Comparison of ENCODE assay signal across 25 mouse cellular contexts in the genomic region with DNA sequence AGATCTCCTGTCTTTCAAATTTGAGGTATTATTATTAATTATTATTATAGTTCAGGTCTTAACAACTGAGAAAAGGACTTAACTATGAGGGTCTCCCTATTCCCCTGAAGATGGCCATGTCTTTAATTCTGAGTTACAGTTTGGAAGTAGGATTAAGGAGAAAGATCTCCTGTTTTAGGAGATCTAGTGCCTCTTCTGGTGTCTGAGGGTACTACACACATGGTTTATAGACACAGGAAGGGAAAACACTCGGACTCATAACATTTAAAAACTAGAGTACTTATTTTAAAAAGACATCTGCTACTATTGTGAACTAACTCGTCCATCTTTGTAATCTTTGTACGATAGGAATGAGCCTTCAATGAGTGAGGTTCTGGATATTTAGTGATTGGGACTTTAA. TPM values are rescaled to one million over a fixed set of nuclear protein-coding genes. Genes with fewer than 3 reads are reported as not detected.
DNase-seq lines count a peak whose midpoint lies in the region; ATAC-seq and TF ChIP-seq lines count a peak whose summit lies in the region.
"Had no signal": no experiment of that assay in that cellular context is flagged by ENCODE, and none has a peak within 500 bp of the region (broad histone marks: within the 10 kb centered on the region; RNA-seq: fewer than 3 reads in every experiment).

No protein-coding gene starts in this region.

- H3K27me3 ChIP-seq in Patski, result peaks cover 48% of the 10 kb centered on the region
- H3K27me3 ChIP-seq: forebrain, embryonic 12.5 days; heart, embryonic 13.5 days; limb, embryonic 12.5 days; megakaryocyte, embryonic 14.5 days; neural tube, embryonic 12.5 days had no signal

- in situ Hi-C loops in Patski (cut with MboI; ENCODE audit: low pct_unique_long_range_greater_than_20kb), result loop anchor here (25.0 kb wide), 1 partner anchor 534 kb away; no protein-coding TSS in a partner anchor

- peak; percentile 65 for TF ChIP-seq CTCF in layer of hippocampus, adult 2 months (conservative IDR thresholded peaks at IDR 0.05)
- peak; percentile 28 for TF ChIP-seq CTCF in Patski (IDR thresholded peaks at IDR 0.05)

- no peak overlapping the region for H3K4me3 ChIP-seq in layer of hippocampus, adult 2 months
- H3K4me3 ChIP-seq: forebrain, embryonic 12.5 days; heart, embryonic 13.5 days; limb, embryonic 12.5 days; megakaryocyte, embryonic 14.5 days; neural tube, embryonic 12.5 days had no signal

- CTCF ChIA-PET in Patski (lab: Charles Lee), result no interaction called here

- ATAC-seq in CD4-positive, CD25-positive, alpha-beta regulatory T cell, adult 4 months, result no peak
- ATAC-seq in Patski, result no peak
- ATAC-seq: inflammation-experienced regulatory T-cells, adult 6 months had no signal

- H3K27ac ChIP-seq in layer of hippocampus, adult 2 months, result no peak overlapping the region
- H3K27ac ChIP-seq: forebrain, embryonic 12.5 days; heart, embryonic 13.5 days; limb, embryonic 12.5 days; liver, embryonic 14.5 days; neural tube, embryonic 12.5 days had no signal

- peak; percentile 5 for DNase-seq in CD4-positive, CD25-positive, alpha-beta regulatory T cell, adult 2 months (ENCODE audit: low read depth, low spot score)
- no peak for DNase-seq in layer of hippocampus, adult 2 months (ENCODE audit: low spot score in 2 of 2)
- no peak for DNase-seq in layer of hippocampus, adult 9-10 months (ENCODE audit: low spot score)
- DNase-seq in 3T3-L1 (ENCODE audit: low read depth, low spot score) (peak; percentile 51), Patski (ENCODE audit: low read depth, low spot score) (no peak)
- no peak for DNase-seq in neural tube, embryonic 10.5 days (ENCODE audit: extremely low spot score, low spot score)
- no peak for DNase-seq in gastrocnemius, postnatal 25 days
- DNase-seq: adrenal gland, postnatal 25 days; cerebellum, adult 9-11 months; embryo, embryonic 11 days; lung, postnatal 14 days; right cerebral cortex, postnatal 25 days; thymus, postnatal 25 days had no signal

- POLR2A ChIA-PET in Patski (lab: Charles Lee), result no interaction called here

RNA-seq across cellular contexts. Expression of gene Gm17482, which starts 24.1 kb away (rescaled TPM):
- polyA plus RNA-seq in CD4-positive, CD25-positive, alpha-beta regulatory T cell, adult 4 months (2017; shearing (Covaris generic)), result not detected
- total RNA-seq in layer of hippocampus, adult 2 months (2021), result not detected
- polyA plus RNA-seq in Patski (2021), result not detected
- total RNA-seq in gastrocnemius, postnatal 25 days (2021), result not detected
- total RNA-seq: adrenal gland, postnatal 25 days; hematopoietic stem cell, adult 5-6 weeks had no signal
- polyA plus RNA-seq: forebrain, embryonic 12.5 days; gonadal fat pad, adult 2 months; heart, embryonic 13.5 days; inflammation-experienced regulatory T-cells, adult 6 months; kidney, embryonic 14.5 days; limb, embryonic 12.5 days; liver, embryonic 14.5 days; neural tube, embryonic 12.5 days; stomach, embryonic 16.5 days had no signal

RNA-seq across cellular contexts. Expression of gene Timp4, which starts 49.0 kb away (rescaled TPM):
- under 1 TPM in 1 of 2 experiments, not detected in 1; 0.20 TPM for polyA plus RNA-seq in CD4-positive, CD25-positive, alpha-beta regulatory T cell, adult 4 months (2017; shearing (Covaris generic))
- total RNA-seq in layer of hippocampus, adult 2 months (2021), result 10 to 100 TPM; 19.4 to 22.6 TPM
- polyA plus RNA-seq in Patski (2021), result 0.08 TPM
- 10 to 100 TPM; 21.8 to 23.9 TPM for total RNA-seq in gastrocnemius, postnatal 25 days (2021)
- total RNA-seq: hematopoietic stem cell, adult 5-6 weeks had no signal
- polyA plus RNA-seq: liver, embryonic 14.5 days had no signal

Comparison
In these comparisons a context has a peak if more than half of its experiments do, and no peak if none do; other contexts are left out.
1. DNase-seq: peak in CD4-positive, CD25-positive, alpha-beta regulatory T cell, adult 2 months (single experiment) and 3T3-L1 (single experiment); none in layer of hippocampus, adult 2 months (0 of 2), layer of hippocampus, adult 9-10 months (single experiment), Patski (single experiment), neural tube, embryonic 10.5 days (single experiment) and gastrocnemius, postnatal 25 days (single experiment).